Mouse (Mus musculus) kidney, postnatal 4 days (tissue): ENCODE measurements around the gene Prkar1b.

Source experiments
- DNase-seq, 2 experiments: peaks; one replicate each; pipeline ENCODE4 v3.0.0; 2021; ENCODE audit warnings: mixed read lengths in 2 of 2

The Prkar1b gene

GRCm38 (mm10) chr5:139145726-139146125, 4.1 kb downstream of the Prkar1b start:
- DNase-seq: no peak

GRCm38 (mm10) chr5:139143890-139144289, 5.9 kb downstream of the Prkar1b start:
- no peak for DNase-seq

- peak; percentile 25 to 35 for DNase-seq
Observed at GRCm38 (mm10) chr5:139141326-139141725, 8.5 kb downstream of the Prkar1b start.

GRCm38 (mm10) chr5:139140589-139140988, 9.2 kb downstream of the Prkar1b start:
- no peak for DNase-seq

- DNase-seq: peak; percentile 12 to 47
Observed at GRCm38 (mm10) chr5:139138926-139139472, 10.8 kb downstream of the Prkar1b start.

- DNase-seq: peak; percentile 35 to 51
Observed at GRCm38 (mm10) chr5:139138261-139138925, 11.4 kb downstream of the Prkar1b start.

- no peak for DNase-seq
Observed at GRCm38 (mm10) chr5:139137176-139137575, 12.6 kb downstream of the Prkar1b start.

GRCm38 (mm10) chr5:139136341-139136740, 13.5 kb downstream of the Prkar1b start:
- DNase-seq: no peak

- no peak for DNase-seq
Observed at GRCm38 (mm10) chr5:139134501-139134900, 15.3 kb downstream of the Prkar1b start.

- DNase-seq: no peak
Observed at GRCm38 (mm10) chr5:139130351-139130750, 19.4 kb downstream of the Prkar1b start.

GRCm38 (mm10) chr5:139129572-139130151, 20.1 kb downstream of the Prkar1b start:
- peak; percentile 37 to 56 for DNase-seq

GRCm38 (mm10) chr5:139129078-139129477, 20.7 kb downstream of the Prkar1b start:
- DNase-seq: peak; percentile 38 to 43

GRCm38 (mm10) chr5:139128476-139129065, 21.2 kb downstream of the Prkar1b start:
- no peak for DNase-seq

- no peak for DNase-seq
Observed at GRCm38 (mm10) chr5:139125717-139126116, 24.1 kb downstream of the Prkar1b start.

- DNase-seq: no peak
Observed at GRCm38 (mm10) chr5:139118961-139119276, 30.9 kb downstream of the Prkar1b start.

GRCm38 (mm10) chr5:139118139-139118960, 31.5 kb downstream of the Prkar1b start:
- peak in 1 of 2 experiments; percentile 39 for DNase-seq

- DNase-seq: no peak
Observed at GRCm38 (mm10) chr5:139115507-139115906, 34.3 kb downstream of the Prkar1b start.

GRCm38 (mm10) chr5:139114876-139115275, 34.9 kb downstream of the Prkar1b start:
- DNase-seq: no peak

- no peak for DNase-seq
Observed at GRCm38 (mm10) chr5:139112418-139112817, 37.4 kb downstream of the Prkar1b start.

GRCm38 (mm10) chr5:139111991-139112390, 37.8 kb downstream of the Prkar1b start:
- DNase-seq: no peak

- no peak for DNase-seq
Observed at GRCm38 (mm10) chr5:139110140-139110855, 39.5 kb downstream of the Prkar1b start.

GRCm38 (mm10) chr5:139107815-139108214, 42.0 kb downstream of the Prkar1b start:
- DNase-seq: peak; percentile 32 to 45
